Mouse (Mus musculus): ENCODE results near the gene Cecr2. TPM values are rescaled to one million over a fixed set of nuclear protein-coding genes. Genes with fewer than 3 reads are reported as not detected.
A peak's percentile ranks its signal among the peaks of the same experiment; 100 is the strongest.
"Not testable (repeated sequence)": the region's sequence is repeated elsewhere in the genome, so short reads cannot be mapped to it uniquely, and the experiment has no call there.

Cecr2 gene
- total RNA-seq, 2 experiments from 2014 or later, result 16.9 to 18.9 TPM

- DNase-seq, result no peak
Observed at GRCm38 (mm10) chr6:120773149-120773628, 107.0 kb downstream of the Cecr2 start, which contains the start of gene Slc25a18. Slc25a18 (plus strand) TSS chr6:120773578.

DNA sequence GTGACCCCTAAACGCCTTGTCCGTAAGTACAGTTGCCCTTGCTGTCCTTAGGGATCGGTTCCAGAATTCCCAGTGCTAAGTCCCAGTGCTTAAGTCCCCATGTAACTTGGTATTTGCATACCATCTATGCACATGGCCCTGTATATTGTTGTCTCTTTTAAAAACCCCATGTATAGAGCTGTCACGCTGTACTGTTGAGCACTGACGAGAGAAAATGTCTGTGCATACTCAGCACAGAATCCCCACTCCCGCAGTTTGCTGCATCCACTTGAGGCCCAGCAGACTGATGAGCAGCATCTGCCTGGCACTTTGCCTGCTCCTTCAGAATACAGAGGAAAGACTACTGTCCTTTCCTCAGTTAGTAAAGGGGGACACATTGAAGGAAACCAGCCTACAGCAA is 107.6 kb downstream of the Cecr2 start:
- no peak for DNase-seq

DNA sequence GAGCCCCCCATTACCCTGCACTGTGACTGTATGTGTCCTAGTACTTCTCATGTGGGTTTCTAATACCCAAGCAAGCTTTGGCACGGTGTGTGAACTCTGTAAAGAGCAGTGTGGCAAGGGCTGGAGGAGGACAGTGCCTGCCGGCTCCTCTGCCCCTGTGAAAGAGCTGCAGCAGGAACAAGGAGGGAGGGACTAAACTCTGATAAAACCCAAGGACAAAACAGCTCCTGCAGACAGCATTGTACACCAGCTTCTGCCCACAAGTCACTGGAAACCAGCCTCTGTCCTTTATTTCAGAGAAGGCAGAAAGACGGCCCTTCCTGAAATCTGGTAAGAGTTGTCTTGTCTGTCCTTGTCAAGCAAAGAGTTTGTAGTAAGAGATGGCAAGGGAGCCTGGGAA is 110.1 kb downstream of the Cecr2 start:
- DNase-seq, result no peak

DNA sequence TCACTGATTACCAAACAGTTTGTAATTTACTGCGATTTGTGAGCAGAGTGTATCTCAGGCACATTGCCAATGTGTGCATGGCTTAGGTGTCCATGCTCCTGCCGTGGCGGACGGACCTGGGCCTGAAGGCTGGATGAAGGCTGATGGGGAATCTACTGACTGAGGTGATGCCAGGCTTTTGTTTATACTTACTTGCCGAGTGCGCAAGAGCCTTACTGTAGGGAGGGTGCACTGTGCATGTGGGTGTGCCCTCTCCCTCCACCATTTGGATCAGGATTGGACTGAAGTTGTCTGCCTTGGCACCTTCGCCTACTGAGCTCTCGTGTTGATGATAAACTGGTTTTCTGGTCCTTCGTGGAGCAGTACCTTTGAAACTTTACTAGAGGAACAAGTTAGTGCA is 111.4 kb downstream of the Cecr2 start:
- no peak for DNase-seq

DNA sequence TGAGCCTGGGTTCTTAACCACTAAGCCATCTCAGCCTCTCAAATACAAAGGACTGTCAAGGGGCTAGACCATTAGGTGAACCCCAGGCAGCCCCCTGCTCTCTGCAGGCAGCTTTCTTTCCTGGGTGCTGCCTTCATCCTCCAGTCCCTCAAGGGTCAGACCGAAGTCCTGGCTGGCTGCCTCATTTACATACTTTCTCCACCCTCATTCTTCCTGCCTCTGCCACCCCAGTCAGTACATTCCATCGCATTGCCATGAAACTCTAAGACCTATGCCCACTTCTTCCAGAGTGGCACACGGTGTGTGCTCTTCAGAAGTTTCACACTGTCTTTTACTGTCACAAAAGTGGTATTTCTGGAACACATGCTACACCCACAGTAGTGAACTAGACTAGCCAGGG is 112.1 kb downstream of the Cecr2 start:
- DNase-seq, result no peak

DNA sequence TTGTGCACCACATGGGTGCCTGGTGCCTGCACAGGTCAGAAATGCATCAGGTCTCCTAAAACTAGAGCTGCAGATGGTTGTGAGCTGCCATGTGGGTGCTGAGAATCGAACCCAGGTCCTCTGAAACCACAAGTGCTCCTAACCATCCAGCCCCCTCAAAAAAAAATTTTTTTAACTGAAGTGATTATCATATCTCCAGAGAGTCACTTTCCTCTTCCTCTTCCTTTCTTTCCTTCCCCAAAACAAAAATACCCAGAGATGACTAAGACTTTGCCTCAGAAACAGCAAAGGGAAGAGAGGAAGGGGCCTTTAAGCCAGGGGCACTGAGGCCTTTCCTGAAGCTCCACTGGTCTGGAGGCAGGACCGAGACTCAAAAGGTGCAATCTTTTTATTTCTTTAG is 116.8 kb downstream of the Cecr2 start:
- DNase-seq, result no peak

DNA sequence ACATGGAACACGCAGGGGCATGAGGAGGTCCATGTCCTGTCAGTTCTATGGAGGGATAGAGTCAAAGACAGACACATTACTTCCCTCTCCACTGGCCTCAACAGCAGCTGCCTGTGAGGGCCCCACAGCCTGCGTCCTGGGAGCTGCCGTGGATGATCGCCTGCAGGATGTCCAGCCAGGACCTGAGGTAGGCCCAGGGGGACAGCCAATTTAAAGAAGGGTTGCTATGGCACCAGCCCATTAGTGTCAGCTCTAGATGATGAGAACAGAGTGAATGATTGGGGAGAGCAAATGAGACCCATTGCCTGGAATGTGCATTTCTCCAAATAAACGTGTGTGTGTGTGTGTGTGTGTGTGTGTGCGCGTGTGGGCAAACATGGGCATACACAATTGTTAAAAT is 118.2 kb downstream of the Cecr2 start:
- DNase-seq, result no peak

DNA sequence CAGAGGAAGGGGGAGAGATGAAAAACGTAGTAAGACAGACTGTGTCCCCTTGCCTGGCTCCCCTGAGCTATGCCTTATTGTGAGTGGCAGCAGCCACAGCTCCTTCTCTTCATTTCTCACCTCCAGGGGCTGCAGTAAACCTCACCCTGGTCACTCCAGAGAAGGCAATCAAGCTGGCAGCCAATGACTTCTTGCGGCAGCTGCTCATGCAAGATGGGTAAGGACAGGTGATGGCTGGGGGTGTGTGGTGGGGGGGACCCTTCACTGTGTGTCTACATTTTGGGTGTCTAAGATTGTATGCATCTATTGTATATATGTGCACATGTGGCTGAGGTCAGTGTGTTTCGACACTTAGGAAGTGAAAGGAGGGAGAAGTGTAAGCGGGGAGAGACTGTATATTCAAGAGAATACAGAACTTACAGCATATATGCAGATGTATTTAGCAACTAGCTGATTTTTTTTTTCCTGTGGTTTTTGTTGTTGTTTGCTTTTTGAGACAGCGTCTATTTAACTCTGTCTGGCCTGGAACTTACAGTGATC is 122.0 kb downstream of the Cecr2 start:
- no peak for DNase-seq

GRCm38 (mm10) chr6:120788904-120789303 is 122.7 kb downstream of the Cecr2 start:
- DNase-seq, result no peak

DNA sequence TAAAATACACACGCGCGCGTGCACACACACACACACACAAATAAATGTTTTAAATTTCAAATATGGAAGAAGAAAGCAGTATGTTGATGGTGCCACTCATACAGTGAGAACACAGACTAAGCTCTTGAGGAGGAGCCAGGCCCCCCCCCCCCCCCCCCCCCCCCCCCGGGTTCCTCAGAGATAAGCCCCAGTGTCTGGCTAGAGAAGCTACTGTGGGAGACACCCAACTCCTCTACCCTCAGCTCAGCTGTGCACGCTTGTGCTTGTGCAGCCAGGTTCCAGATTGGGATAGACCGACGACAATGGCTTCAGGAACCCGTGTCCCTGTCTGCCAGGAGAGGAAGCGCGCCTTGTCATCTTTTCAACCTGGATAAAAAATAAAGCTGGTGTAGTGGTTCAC is 124.0 kb downstream of the Cecr2 start:
- DNase-seq, result no peak

GRCm38 (mm10) chr6:120790717-120791116 is 124.5 kb downstream of the Cecr2 start:
- no peak for DNase-seq

DNA sequence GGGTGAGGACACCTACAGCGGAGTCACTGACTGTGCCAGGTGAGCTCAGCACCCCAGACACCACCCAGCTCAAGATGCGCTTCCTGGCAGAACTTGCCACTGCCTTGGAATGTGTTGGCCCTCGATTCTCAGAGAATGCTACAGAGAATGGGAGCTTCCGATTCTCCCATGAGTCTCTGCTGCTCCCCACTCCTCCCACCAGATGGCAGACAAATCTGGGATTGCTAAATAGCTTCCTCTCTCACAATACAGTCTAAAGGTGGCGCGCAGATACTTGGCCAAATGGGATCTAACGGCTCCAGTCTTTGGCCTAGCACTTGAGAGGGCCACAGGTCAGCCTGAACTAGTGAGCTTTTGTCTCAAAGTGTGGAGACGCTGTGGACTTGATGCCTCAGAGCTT is 126.8 kb downstream of the Cecr2 start:
- DNase-seq, result no peak

GRCm38 (mm10) chr6:120795422-120796086 is 129.4 kb downstream of the Cecr2 start:
- peak; percentile 55 for DNase-seq

DNA sequence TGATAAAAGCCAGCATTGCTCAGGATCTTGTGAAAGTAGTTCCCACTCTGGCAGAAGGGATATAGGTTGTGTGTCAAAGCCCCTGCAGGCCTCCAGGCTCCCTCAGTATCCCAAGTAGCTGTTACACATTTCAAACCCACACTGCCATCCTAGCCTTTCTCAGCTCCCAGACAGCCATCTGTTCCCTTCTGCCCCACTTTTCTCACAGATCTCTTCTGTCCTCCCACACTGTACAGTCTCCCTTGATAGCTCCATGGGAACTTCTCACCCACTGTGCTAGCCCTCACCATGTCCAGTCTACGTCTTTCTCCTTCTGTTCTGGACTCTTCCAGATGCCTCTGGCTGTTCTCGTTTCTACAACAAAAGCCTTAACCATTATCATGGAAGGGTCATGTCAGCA is 129.9 kb downstream of the Cecr2 start:
- no peak for DNase-seq

DNA sequence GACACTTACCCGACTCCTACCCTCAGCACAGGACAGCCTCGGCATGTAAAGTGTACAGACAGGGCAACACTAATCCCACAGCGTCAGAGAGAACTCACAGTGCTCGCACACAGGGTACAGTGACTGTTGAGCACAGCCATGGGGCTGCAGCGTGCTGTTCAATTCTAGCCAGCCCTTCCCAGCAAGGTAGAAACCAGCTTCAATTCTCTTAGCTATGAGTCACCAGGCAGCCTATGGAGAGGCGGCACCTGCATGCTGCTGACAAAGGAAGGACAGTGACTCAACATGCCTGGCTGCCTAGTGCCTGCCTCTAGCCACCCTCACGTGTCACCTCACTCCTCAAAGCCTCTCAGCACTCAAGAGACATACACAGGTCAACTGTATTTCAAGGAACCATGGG is 131.8 kb downstream of the Cecr2 start:
- no peak for DNase-seq

GRCm38 (mm10) chr6:120798905-120799304 is 132.7 kb downstream of the Cecr2 start:
- no peak for DNase-seq

DNA sequence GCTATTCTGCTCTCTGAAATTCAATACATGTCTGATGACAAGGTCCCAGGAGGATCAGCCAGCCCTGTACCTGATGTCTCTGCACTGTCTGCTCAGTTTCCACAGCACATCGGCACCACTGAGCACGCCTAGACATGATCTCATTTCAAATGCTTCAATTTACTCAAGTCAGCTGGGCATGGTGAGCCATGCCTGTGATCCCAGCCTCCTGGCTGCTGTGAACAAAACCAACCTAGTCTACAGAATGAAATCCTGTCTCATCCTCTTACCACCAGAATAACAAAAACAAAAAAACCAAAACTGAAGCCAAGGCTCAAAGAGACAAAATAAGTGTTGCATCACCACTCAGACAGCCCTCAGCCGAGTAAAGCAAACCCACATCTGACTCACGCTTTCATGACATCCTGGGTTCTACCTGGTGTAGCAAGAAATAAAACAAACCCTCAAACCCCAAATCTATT is 133.4 kb downstream of the Cecr2 start:
- no peak for DNase-seq

DNA sequence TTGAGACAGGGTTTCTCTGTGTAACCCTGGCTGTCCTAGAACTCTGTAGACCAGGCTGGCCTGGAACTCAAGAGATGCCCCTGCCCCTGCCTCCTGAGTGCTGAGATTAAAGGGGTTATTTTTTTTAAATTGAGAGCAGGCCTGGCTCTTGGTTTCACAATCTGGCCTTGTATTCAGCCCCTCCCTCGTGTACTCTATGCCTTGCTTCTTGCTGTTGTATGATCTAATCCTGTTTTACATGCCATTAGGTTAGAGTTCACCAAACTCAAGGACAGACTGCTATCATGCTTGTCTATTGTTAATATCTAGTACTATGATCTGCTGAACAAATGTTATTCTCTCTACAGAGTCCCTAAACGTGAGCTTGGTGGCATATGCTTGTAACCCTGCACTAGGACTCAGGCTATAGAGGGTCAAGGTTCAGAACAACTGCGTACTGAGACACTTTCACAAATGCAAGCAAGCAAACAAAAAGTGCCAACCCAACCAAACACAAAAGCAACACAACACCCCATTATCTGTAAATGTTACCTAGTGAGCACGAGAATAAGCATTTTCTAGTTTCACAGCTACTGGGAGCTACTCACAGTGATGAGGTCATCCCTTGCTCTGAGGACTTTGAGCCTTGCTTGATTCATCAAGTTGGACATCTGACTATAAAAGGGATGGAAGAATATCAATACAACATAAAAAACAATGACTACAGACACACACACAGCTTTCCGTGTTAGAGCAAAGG is 141.0 kb downstream of the Cecr2 start:
- no peak for DNase-seq

DNA sequence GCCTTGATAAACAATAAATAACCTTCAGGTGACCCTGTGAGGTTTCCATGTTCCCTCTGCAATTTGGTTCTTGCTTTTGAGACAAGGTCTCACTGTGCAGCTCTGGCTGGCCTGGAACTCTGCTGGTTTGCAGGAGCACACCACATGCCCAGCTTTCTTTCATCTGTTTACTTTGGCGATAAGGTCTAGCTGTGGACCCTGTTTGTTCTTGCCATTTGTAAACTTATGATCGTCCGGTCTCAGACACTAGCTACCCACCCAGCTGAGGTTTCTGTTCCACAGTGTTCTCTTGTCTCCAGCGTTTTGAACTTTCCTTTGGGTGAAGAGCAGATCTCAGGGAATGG is 141.5 kb downstream of the Cecr2 start:
- DNase-seq, result no peak

GRCm38 (mm10) chr6:120811999-120812398 is 145.8 kb downstream of the Cecr2 start:
- not testable (repeated sequence) for DNase-seq

DNA sequence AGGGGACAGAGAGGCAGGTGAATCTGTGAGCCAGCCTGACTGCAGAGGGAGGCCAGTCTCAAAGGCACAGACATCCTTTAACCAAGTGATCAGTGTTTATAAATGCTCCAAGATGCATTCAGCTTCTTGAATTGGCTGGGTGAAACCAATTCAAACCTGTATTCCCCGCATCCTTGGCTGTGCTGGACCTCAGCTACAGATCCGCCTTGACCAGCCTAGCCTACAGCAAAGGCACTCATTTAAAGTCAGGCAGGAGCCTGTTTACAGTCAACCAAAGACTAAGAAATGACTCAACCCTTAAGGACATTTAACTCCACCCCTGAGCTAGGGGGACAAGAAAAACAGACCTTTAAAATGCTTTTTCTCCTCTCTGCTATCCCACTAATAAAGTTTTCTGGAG is 153.1 kb downstream of the Cecr2 start:
- DNase-seq, result no peak

DNA sequence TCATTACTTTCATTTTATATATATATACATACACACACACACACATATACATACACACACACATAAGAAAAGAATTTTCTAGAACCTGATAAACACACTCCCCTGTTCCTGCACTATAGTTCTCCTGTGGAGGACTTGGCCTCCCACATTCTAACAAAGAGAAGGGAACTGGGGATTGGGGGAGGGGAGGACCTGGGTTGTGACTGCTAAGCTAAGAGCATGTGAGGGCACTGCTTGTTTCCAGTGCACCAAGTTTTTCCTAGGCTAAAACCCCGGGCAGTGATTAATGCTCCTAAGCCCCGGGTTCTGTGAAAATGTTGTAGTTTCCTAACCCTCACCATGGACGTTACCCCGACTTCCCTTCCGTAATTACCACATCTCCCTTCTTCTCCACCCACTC is 154.0 kb downstream of the Cecr2 start:
- no peak for DNase-seq
